Mouse (Mus musculus) heart, adult 10 weeks (tissue): ENCODE results near the gene B3gnt7. TPM values are rescaled to one million over a fixed set of nuclear protein-coding genes. Genes with fewer than 3 reads are reported as not detected.

Experiments
- polyA plus RNA-seq: library from polyadenylated mRNA; stranded (reverse); fragments of 350-450 nt; fragmentation: Illumina TruSeq; extraction: RNeasy Lipid Tissue Mini Kit (QIAGEN cat#74804); gene quantifications from one replicate; pipeline ENCODE4 v1.2.3, GENCODE M21; 2014; ENCODE audit warnings: low read depth, low replicate concordance

The B3gnt7 gene
- 0.39 TPM for polyA plus RNA-seq

DNA sequence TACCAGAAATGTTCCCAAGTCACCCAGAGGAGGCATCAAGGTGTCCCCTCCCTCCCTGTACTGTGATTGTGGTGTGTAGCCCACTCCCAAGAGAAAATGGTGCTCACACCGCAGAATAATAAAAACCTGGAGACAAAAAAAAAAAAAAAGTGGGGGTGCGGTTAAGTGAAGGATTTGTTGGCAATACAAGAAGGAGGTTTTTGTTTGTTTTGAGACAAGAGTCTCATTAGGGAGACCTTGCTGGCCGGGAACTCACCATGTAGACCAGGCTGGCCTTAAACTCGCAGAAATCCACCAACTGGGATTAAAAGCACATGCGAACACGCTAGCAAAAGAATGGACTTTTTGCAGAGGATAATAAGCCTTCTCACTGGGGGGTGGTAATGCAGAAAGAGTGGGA, at the start of gene B3gnt7:
B3gnt7 (plus strand) TSS at position 301 of the 400 bp plus-strand sequence.

Other genes starting within 250 kb of the B3gnt7 start
- gene Psmd1, start 238.4 kb upstream of the B3gnt7 start, polyA plus RNA-seq = 110 TPM
- gene Htr2b, start 190.9 kb upstream of the B3gnt7 start, polyA plus RNA-seq = not detected
- not detected for gene Gm21972, start 169.2 kb upstream of the B3gnt7 start, polyA plus RNA-seq
- gene Armc9, start 148.1 kb upstream of the B3gnt7 start, polyA plus RNA-seq = 3.4 TPM
- gene Ncl, start 56.6 kb downstream of the B3gnt7 start, polyA plus RNA-seq = 148 TPM
- gene Nmur1, start 123.4 kb downstream of the B3gnt7 start, polyA plus RNA-seq = not detected
- not detected for gene Tex44, start 123.5 kb downstream of the B3gnt7 start, polyA plus RNA-seq
- gene Ptma, start 223.9 kb downstream of the B3gnt7 start, polyA plus RNA-seq = 347 TPM